Mouse (Mus musculus) B cell, adult 2 months (primary cell): Measurements from ENCODE around the gene Uvrag.
"Not testable (repeated sequence)": the region's sequence is repeated elsewhere in the genome, so short reads cannot be mapped to it uniquely, and the experiment has no call there.

Experiments used
- DNase-seq, 2 experiments: peaks; one replicate each; pipeline ENCODE4 v3.0.0; 2022

Gene Uvrag

GRCm38 (mm10) chr7:99095191-99095590 is 45.8 kb downstream of the Uvrag start:
- DNase-seq: peak; percentile 77 to 80

- no peak for DNase-seq
Measured at GRCm38 (mm10) chr7:99094336-99094735, 46.6 kb downstream of the Uvrag start.

GRCm38 (mm10) chr7:99091915-99092645 is 48.9 kb downstream of the Uvrag start:
- DNase-seq: no peak

- no peak for DNase-seq
Measured at GRCm38 (mm10) chr7:99089716-99090115, 51.2 kb downstream of the Uvrag start.

GRCm38 (mm10) chr7:99088576-99089346 is 52.2 kb downstream of the Uvrag start:
- no peak for DNase-seq

- DNase-seq: no peak
Measured at GRCm38 (mm10) chr7:99087581-99087980, 53.4 kb downstream of the Uvrag start.

GRCm38 (mm10) chr7:99086646-99087443 is 54.1 kb downstream of the Uvrag start:
- DNase-seq: peak; percentile 37 to 40

- no peak for DNase-seq
Measured at GRCm38 (mm10) chr7:99085249-99085648, 55.7 kb downstream of the Uvrag start.

GRCm38 (mm10) chr7:99079522-99079921 is 61.4 kb downstream of the Uvrag start:
- DNase-seq: peak; percentile 65 to 69

- no peak for DNase-seq
Measured at GRCm38 (mm10) chr7:99078805-99079204, 62.1 kb downstream of the Uvrag start.

GRCm38 (mm10) chr7:99077234-99077633 is 63.7 kb downstream of the Uvrag start:
- DNase-seq: no peak

- DNase-seq: no peak
Measured at GRCm38 (mm10) chr7:99075101-99075500, 65.8 kb downstream of the Uvrag start.

- DNase-seq: no peak
Measured at GRCm38 (mm10) chr7:99073734-99074372, 67.1 kb downstream of the Uvrag start.

GRCm38 (mm10) chr7:99067710-99068109 is 73.2 kb downstream of the Uvrag start:
- DNase-seq: no peak

GRCm38 (mm10) chr7:99065920-99066319 is 75.0 kb downstream of the Uvrag start:
- no peak for DNase-seq

GRCm38 (mm10) chr7:99065391-99065831 is 75.5 kb downstream of the Uvrag start:
- DNase-seq: no peak

- no peak for DNase-seq
Measured at GRCm38 (mm10) chr7:99064795-99065194, 76.1 kb downstream of the Uvrag start.

GRCm38 (mm10) chr7:99062263-99062662 is 78.7 kb downstream of the Uvrag start:
- DNase-seq: not testable (repeated sequence)

GRCm38 (mm10) chr7:99061056-99061680 is 79.8 kb downstream of the Uvrag start:
- DNase-seq: no peak

- no peak for DNase-seq
Measured at GRCm38 (mm10) chr7:99060476-99060875, 80.5 kb downstream of the Uvrag start.

GRCm38 (mm10) chr7:99059934-99060333 is 81.0 kb downstream of the Uvrag start:
- no peak for DNase-seq

GRCm38 (mm10) chr7:99057053-99057630 is 83.8 kb downstream of the Uvrag start:
- DNase-seq: no peak
